Mouse (Mus musculus) E14TG2a.4 (cell line): Measurements from ENCODE around the gene AC124108.1.

Experiments used
- CTCF ChIP-seq: conservative IDR thresholded peaks from 2 replicates; pipeline ENCODE4 v1.5.1; 2014; ENCODE audit warnings: low read length
- NANOG ChIP-seq: IDR thresholded peaks from 2 replicates; pipeline ENCODE4 v1.6.1; 2014; ENCODE audit warnings: borderline replicate concordance, low read length, mixed read lengths
- POU5F1 ChIP-seq: IDR thresholded peaks from 2 replicates; pipeline ENCODE4 v1.6.1; 2014; ENCODE audit warnings: low read length, borderline replicate concordance

DNA sequence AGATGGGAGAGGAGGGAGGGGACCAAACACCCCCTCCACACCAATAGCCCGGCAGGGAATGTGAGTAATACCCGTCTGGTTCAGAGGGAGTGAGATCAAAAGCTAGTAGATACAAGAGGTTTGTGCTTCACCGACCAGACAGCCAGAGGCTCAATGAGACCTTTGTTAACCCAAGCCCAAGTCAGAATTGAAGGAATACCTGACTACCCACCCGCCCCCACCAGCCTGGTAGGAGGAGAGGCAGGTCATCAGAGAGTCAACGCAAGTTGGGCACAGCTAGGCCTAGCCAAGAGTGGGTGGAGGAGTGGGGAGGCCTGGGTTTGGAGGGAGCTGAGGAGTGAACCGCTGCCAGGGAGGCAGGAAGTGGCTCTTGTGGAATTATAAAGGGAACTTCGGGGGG is 5.1 kb downstream of the AC124108.1 start:
- no peak for TF ChIP-seq CTCF
- no peak for TF ChIP-seq POU5F1
- TF ChIP-seq NANOG = no peak
